Mouse (Mus musculus): ENCODE data around the gene Tigit. TPM values are rescaled to one million over a fixed set of nuclear protein-coding genes. Genes with fewer than 3 reads are reported as not detected.

Gene Tigit
- polyA plus RNA-seq, 1 experiment from 2014 or later: 0.21 TPM

DNA sequence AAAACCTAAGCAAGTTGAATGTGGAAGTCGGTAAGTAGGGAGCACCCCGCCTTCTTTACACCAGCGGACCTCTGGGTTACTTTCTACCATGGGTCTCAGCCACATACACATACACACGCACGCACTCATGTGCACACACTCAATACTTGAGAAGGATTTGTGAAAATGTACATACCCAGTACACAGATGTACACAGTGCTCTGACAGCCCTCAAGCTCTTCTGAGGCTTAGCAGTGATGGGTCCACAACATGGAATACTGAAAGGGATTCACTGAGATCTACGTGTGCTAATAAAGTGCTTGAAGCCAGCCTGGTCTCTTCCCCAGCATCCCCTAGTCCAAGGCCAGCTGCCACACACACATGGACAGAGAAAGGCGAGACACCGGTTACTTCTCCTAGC is 26.7 kb downstream of the Tigit start:
- no peak overlapping the region for H3K4me3 ChIP-seq
- WGBS: 87% methylated on average over 8 of the region's 8 CpGs
- H3K4me1 ChIP-seq: 0 out of 2 replicates have a peak, but pooled peaks cover 4% of the 10 kb centered on the region
- H3K9ac ChIP-seq: no peak overlapping the region
- H3K9me3 ChIP-seq: no peaks in the 10 kb centered on the region
- H3K4me2 ChIP-seq: no peak overlapping the region
- H3K27me3 ChIP-seq: no peaks in the 10 kb centered on the region
- ATAC-seq (ENCODE audit: borderline replicate concordance, extremely low read depth, low FRiP score, low TSS enrichment): no peak
- no peak overlapping the region for H3K27ac ChIP-seq
- H3K36me3 ChIP-seq: no peaks in the 10 kb centered on the region

- Histone ChIP-seq H3K9ac (no peak overlapping the region), H3K4me3 (no peak overlapping the region), H3K4me1 (0 out of 2 replicates have a peak, but pooled peaks cover 4% of the 10 kb centered on the region), H3K36me3 (no peaks in the 10 kb centered on the region), H3K4me2 (no peak overlapping the region), H3K9me3 (no peaks in the 10 kb centered on the region), H3K27me3 (no peaks in the 10 kb centered on the region), H3K27ac (no peak overlapping the region)
- WGBS: 87% methylated on average over 7 of the region's 7 CpGs
- no peak for ATAC-seq (ENCODE audit: borderline replicate concordance, extremely low read depth, low FRiP score, low TSS enrichment)
Observed at GRCm38 (mm10) chr16:43634037-43634436, 29.9 kb downstream of the Tigit start.

DNA sequence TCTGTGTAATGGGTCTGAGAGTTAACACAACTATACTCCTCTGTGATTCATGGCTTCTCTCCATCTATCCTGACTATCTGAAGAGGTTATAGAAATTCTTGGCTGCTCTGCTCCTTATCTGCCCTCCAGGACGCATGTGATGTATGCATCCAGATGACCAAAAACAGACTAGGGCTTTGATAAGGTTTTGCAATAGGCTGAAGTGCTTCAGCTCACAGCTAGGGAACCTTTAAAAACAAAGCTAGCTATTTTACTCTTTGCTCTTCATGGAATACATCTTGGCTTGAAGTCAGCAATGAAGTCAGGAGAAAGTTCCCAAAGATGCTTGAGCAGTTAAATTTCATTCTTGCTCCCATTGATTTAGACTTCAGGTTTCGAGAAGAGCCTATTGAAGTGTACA is 32.2 kb downstream of the Tigit start:
- Histone ChIP-seq H3K4me2 (no peak overlapping the region), H3K27ac (no peak overlapping the region), H3K4me3 (no peak overlapping the region), H3K9me3 (no peaks in the 10 kb centered on the region), H3K27me3 (no peaks in the 10 kb centered on the region), H3K9ac (no peak overlapping the region), H3K36me3 (no peaks in the 10 kb centered on the region), H3K4me1 (no peaks in the 10 kb centered on the region)
- WGBS: 74% methylated on average over 2 of the region's 2 CpGs
- ATAC-seq (ENCODE audit: borderline replicate concordance, extremely low read depth, low FRiP score, low TSS enrichment): no peak

DNA sequence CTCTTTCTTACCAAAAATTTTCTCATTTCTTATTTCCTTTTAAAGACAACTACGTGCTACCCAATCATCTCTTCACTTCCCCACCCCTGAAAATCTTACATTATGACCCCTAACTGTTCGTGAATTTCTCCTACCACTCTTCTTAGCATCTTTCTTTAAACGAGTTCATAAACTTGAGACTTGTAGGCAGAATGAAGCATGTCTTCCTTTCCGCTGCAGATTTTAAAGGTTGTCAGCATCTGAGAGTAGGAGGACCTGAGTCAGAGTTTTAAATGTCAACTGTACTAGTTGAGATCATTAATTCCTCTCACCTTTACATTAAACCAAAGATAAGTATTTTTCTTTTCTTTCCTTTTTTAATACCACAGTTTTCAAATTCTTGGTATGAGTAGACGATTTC is 35.3 kb downstream of the Tigit start:
- Histone ChIP-seq H3K27ac (no peak overlapping the region), H3K9ac (no peak overlapping the region)
- 68% methylated on average over 5 of the region's 5 CpGs for WGBS

GRCm38 (mm10) chr16:43625956-43626355 is 38.0 kb downstream of the Tigit start:
- no peaks in the 10 kb centered on the region for H3K27me3 ChIP-seq
- no peak overlapping the region for H3K27ac ChIP-seq
- H3K9ac ChIP-seq: no peak overlapping the region
- H3K4me3 ChIP-seq: no peak overlapping the region
- no peaks in the 10 kb centered on the region for H3K9me3 ChIP-seq
- ATAC-seq (ENCODE audit: borderline replicate concordance, extremely low read depth, low FRiP score, low TSS enrichment): no peak
- H3K36me3 ChIP-seq: no peaks in the 10 kb centered on the region
- H3K4me2 ChIP-seq: no peak overlapping the region
- WGBS: 78% methylated on average over 5 of the region's 5 CpGs
- no peaks in the 10 kb centered on the region for H3K4me1 ChIP-seq

More for the DNA sequence above, 35.3 kb downstream of the Tigit start:
- H3K4me1 ChIP-seq: no peaks in the 10 kb centered on the region
- ATAC-seq (ENCODE audit: borderline replicate concordance, extremely low read depth, low FRiP score, low TSS enrichment): no peak
- no peaks in the 10 kb centered on the region for H3K27me3 ChIP-seq
- H3K4me3 ChIP-seq: no peak overlapping the region
- no peak overlapping the region for H3K4me2 ChIP-seq
- H3K36me3 ChIP-seq: no peaks in the 10 kb centered on the region
- no peaks in the 10 kb centered on the region for H3K9me3 ChIP-seq

DNA sequence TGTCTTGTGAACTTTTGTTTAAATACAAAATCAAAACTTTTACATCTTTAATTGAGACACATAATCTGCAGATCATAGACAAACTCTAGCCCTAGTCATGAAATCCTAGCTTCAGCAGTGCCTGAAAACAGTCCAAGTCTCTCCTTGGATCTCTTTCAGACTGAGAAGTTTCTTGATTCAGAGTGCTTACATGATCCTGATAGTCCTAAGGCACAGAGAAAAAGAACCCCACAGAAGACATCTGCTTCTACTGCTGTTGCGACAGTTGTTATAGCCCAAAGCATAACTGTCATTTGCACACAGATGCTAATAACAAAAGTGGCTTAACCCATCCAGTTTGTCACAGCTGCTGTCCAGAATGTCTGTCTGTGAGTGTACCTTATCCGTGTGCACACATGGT is 38.7 kb downstream of the Tigit start:
- H3K27me3 ChIP-seq: no peaks in the 10 kb centered on the region
- no peak overlapping the region for H3K4me3 ChIP-seq
- H3K27ac ChIP-seq: no peak overlapping the region
- H3K9ac ChIP-seq: no peak overlapping the region
- no peaks in the 10 kb centered on the region for H3K4me1 ChIP-seq
- 52% methylated on average over 2 of the region's 2 CpGs for WGBS
- H3K36me3 ChIP-seq: no peaks in the 10 kb centered on the region
- no peaks in the 10 kb centered on the region for H3K9me3 ChIP-seq
- no peak overlapping the region for H3K4me2 ChIP-seq
- no peak for ATAC-seq (ENCODE audit: borderline replicate concordance, extremely low read depth, low FRiP score, low TSS enrichment)

GRCm38 (mm10) chr16:43624876-43625275 is 39.1 kb downstream of the Tigit start:
- no peaks in the 10 kb centered on the region for H3K36me3 ChIP-seq
- no peak overlapping the region for H3K4me3 ChIP-seq
- WGBS: 45% methylated on average over 4 of the region's 4 CpGs
- H3K4me2 ChIP-seq: no peak overlapping the region
- ATAC-seq (ENCODE audit: borderline replicate concordance, extremely low read depth, low FRiP score, low TSS enrichment): no peak
- H3K4me1 ChIP-seq: no peaks in the 10 kb centered on the region
- H3K27me3 ChIP-seq: no peaks in the 10 kb centered on the region
- no peak overlapping the region for H3K9ac ChIP-seq
- no peak overlapping the region for H3K27ac ChIP-seq
- H3K9me3 ChIP-seq: no peaks in the 10 kb centered on the region

- WGBS: 81% methylated on average over 5 of the region's 5 CpGs
Observed at GRCm38 (mm10) chr16:43623315-43624000, 40.5 kb downstream of the Tigit start.

DNA sequence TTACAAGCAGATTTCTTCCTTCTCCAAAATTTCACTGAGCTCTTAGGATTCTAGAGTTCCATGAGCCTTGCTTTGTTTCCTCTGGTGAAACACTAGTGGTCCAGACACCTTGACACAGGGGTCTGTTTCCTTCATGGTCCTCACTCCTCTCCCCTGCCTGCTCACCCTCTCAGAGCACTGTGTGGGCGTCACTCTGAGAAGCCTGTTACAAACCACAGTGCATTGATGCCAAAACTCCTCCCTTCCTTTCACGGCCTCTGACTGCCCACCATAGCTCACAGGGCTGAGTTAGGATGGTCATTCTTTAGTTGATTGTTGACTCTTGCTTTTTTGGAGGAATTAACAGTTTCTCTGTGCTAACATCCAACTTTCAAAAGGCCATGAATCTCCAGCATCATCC is 43.6 kb downstream of the Tigit start:
- Histone ChIP-seq H3K27ac (no peak overlapping the region), H3K9me3 (no peaks in the 10 kb centered on the region)
- ATAC-seq (ENCODE audit: borderline replicate concordance, extremely low read depth, low FRiP score, low TSS enrichment): no peak

More at GRCm38 (mm10) chr16:43623315-43624000, 40.5 kb downstream of the Tigit start:
- no peaks in the 10 kb centered on the region for H3K9me3 ChIP-seq
- ATAC-seq (ENCODE audit: borderline replicate concordance, extremely low read depth, low FRiP score, low TSS enrichment): no peak
- H3K4me1 ChIP-seq: no peaks in the 10 kb centered on the region
- H3K9ac ChIP-seq: no peak overlapping the region
- no peaks in the 10 kb centered on the region for H3K27me3 ChIP-seq
- H3K4me2 ChIP-seq: no peak overlapping the region
- no peak overlapping the region for H3K27ac ChIP-seq
- H3K36me3 ChIP-seq: no peaks in the 10 kb centered on the region
- no peak overlapping the region for H3K4me3 ChIP-seq

GRCm38 (mm10) chr16:43619277-43619676 is 44.7 kb downstream of the Tigit start:
- H3K36me3 ChIP-seq: no peaks in the 10 kb centered on the region
- no peak overlapping the region for H3K27ac ChIP-seq
- ATAC-seq (ENCODE audit: borderline replicate concordance, extremely low read depth, low FRiP score, low TSS enrichment): no peak

More for the DNA sequence above, 43.6 kb downstream of the Tigit start:
- H3K27me3 ChIP-seq: no peaks in the 10 kb centered on the region
- H3K4me2 ChIP-seq: no peak overlapping the region
- no peak overlapping the region for H3K4me3 ChIP-seq
- H3K9ac ChIP-seq: no peak overlapping the region
- H3K36me3 ChIP-seq: no peaks in the 10 kb centered on the region
- peaks cover 5% of the 10 kb centered on the region; the same call in 1 of the 2 replicates for H3K4me1 ChIP-seq
- 34% methylated on average over 2 of the region's 2 CpGs for WGBS

DNA sequence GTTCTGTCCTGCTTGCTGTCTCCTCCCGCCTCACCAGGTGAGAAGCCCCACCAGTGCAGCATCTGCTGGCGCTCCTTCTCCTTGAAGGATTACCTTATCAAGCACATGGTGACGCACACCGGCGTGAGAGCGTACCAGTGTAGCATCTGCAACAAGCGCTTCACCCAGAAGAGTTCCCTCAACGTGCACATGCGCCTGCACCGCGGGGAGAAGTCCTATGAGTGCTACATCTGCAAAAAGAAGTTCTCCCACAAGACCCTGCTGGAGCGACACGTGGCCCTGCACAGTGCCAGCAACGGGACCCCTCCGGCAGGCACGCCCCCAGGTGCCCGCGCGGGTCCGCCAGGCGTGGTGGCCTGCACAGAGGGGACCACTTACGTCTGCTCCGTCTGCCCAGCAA is 45.7 kb downstream of the Tigit start:
- Histone ChIP-seq H3K9ac (no peak overlapping the region), H3K27ac (no peak overlapping the region), H3K9me3 (no peaks in the 10 kb centered on the region), H3K4me3 (no peak overlapping the region), H3K36me3 (no peaks in the 10 kb centered on the region), H3K27me3 (no peaks in the 10 kb centered on the region), H3K4me2 (no peak overlapping the region), H3K4me1 (peaks cover 5% of the 10 kb centered on the region; the same call in 1 of the 2 replicates)
- ATAC-seq (ENCODE audit: borderline replicate concordance, extremely low read depth, low FRiP score, low TSS enrichment): no peak
- 79% methylated on average over 23 of the region's 23 CpGs for WGBS

More at GRCm38 (mm10) chr16:43619277-43619676, 44.7 kb downstream of the Tigit start:
- H3K9ac ChIP-seq: no peak overlapping the region
- H3K4me2 ChIP-seq: no peak overlapping the region
- WGBS: 48% methylated on average over 6 of the region's 6 CpGs
- H3K9me3 ChIP-seq: no peaks in the 10 kb centered on the region
- H3K4me3 ChIP-seq: no peak overlapping the region
- peaks cover 5% of the 10 kb centered on the region; the same call in 1 of the 2 replicates for H3K4me1 ChIP-seq
- H3K27me3 ChIP-seq: no peaks in the 10 kb centered on the region

DNA sequence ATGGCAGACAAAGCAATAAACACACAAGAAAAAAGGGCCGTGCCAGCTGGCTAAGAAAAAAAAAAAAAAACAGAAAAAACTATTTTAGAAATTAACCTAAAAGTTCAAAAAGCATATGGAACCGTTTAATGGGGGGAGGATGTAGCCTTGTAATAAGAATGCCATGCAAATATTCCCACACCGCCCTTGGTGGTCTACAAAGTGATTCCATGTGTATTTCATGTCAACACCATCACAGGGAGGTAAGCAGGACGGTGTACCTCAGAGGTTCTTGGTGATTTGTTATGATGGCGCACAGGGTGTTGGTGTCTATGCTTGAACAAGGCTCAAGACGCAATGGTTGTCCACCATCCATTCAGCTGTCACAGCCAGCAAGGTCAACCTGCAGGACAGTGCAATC is 46.6 kb downstream of the Tigit start:
- H3K36me3 ChIP-seq: no peaks in the 10 kb centered on the region
- no peak overlapping the region for H3K4me3 ChIP-seq
- peaks cover 5% of the 10 kb centered on the region; the same call in 1 of the 2 replicates for H3K4me1 ChIP-seq
- H3K9ac ChIP-seq: no peak overlapping the region
- no peaks in the 10 kb centered on the region for H3K9me3 ChIP-seq
- H3K4me2 ChIP-seq: no peak overlapping the region
- no peaks in the 10 kb centered on the region for H3K27me3 ChIP-seq
- WGBS: 78% methylated on average over 6 of the region's 6 CpGs
- ATAC-seq (ENCODE audit: borderline replicate concordance, extremely low read depth, low FRiP score, low TSS enrichment): no peak
- H3K27ac ChIP-seq: no peak overlapping the region
